Mouse (Mus musculus) thymus, adult 2 months (tissue): ENCODE measurements around the gene Triobp.

Experiments used
- CTCF ChIP-seq: fragments of 200-500 bp; IDR thresholded peaks from 2 replicates; pipeline ENCODE4 v1.5.1; 2012; ENCODE audit warnings: mild to moderate bottlenecking, control low read depth, low read length, moderate library complexity, borderline replicate concordance; ENCODE audit not compliant: control insufficient read depth, poor library complexity, insufficient read depth; ENCODE audit errors: extremely low read depth
- POLR2A ChIP-seq: fragments of 200-500 bp; IDR thresholded peaks from 2 replicates; pipeline ENCODE4 v1.6.1; 2012; ENCODE audit warnings: mild to moderate bottlenecking, low read length, control low read depth, moderate library complexity; ENCODE audit not compliant: control insufficient read depth, poor library complexity, insufficient read depth; ENCODE audit errors: extremely low read depth

- TF ChIP-seq POLR2A (no peak), CTCF (no peak)
Observed at GRCm38 (mm10) chr15:79011550-79011949, 64.0 kb downstream of the Triobp start.
